Mouse (Mus musculus): ENCODE data around the gene Tmem41a. TPM values are rescaled to one million over a fixed set of nuclear protein-coding genes. Genes with fewer than 3 reads are reported as not detected.
A peak's percentile ranks its signal among the peaks of the same experiment; 100 is the strongest.
"Not testable (repeated sequence)": the region's sequence is repeated elsewhere in the genome, so short reads cannot be mapped to it uniquely, and the experiment has no call there.

Gene Tmem41a
- polyA plus RNA-seq, 1 experiment from 2014 or later: 40.2 TPM

DNA sequence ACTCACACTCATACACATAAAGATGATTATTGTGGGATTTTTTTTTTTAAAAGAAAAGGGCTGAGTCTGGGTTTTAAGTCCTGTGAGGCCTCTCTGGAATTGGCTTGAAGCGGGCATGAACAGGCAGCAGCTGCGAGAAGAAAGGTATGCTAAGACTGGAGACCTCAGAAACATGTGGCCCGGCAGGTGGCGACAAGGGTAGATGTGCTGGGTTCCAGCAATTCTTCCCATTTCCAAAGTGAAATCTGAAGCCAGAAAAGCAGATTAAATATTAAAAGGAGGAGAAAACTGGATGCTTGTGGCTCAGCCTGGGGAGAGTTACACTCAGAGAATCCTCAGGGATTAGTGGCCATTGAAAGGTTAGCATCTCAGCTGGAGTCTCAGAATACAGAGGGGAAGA is 24.1 kb upstream of the Tmem41a start:
- H3K27me3 ChIP-seq: 0 out of 2 replicates have a peak, but pooled peaks cover under 1% of the 10 kb centered on the region
- H3K27ac ChIP-seq: no peak overlapping the region
- no peak overlapping the region for H3K4me3 ChIP-seq
- no peaks in the 10 kb centered on the region for H3K36me3 ChIP-seq
- no peak overlapping the region for H3K9ac ChIP-seq
- no peak for ATAC-seq (ENCODE audit: low FRiP score)
- WGBS: 68% methylated on average over 4 of the region's 4 CpGs
- H3K9me3 ChIP-seq: no peaks in the 10 kb centered on the region
- H3K4me1 ChIP-seq (replicated peaks): peaks cover 7% of the 10 kb centered on the region
- no peak overlapping the region for H3K4me2 ChIP-seq

DNA sequence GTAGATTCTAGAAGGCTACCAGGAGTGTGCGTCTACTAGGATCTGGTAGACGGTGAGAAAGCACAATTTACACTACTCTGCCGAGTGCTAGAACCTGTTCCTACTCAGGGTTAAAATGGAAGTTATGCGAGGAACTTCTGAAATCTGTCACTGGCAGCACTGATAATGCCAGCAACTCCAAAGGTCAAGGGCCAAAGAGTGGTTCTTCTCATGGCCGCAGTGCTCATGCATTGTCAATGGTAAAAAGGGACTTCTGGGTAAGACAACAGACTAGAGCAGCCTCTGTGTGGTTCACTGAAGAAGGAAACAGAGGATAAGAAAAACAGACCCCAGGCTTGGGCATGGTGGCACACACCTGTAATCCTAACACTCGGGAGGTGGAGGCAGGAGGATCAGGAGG is 23.2 kb upstream of the Tmem41a start:
- no peak overlapping the region for H3K4me3 ChIP-seq
- H3K9me3 ChIP-seq: no peaks in the 10 kb centered on the region
- ATAC-seq (ENCODE audit: low FRiP score): no peak
- WGBS: 87% methylated on average over 6 of the region's 6 CpGs
- H3K36me3 ChIP-seq: no peaks in the 10 kb centered on the region
- no peak overlapping the region for H3K27ac ChIP-seq
- H3K9ac ChIP-seq: no peak overlapping the region
- no peaks in the 10 kb centered on the region for H3K27me3 ChIP-seq
- H3K4me2 ChIP-seq: no peak overlapping the region
- H3K4me1 ChIP-seq (replicated peaks): no peaks in the 10 kb centered on the region

DNA sequence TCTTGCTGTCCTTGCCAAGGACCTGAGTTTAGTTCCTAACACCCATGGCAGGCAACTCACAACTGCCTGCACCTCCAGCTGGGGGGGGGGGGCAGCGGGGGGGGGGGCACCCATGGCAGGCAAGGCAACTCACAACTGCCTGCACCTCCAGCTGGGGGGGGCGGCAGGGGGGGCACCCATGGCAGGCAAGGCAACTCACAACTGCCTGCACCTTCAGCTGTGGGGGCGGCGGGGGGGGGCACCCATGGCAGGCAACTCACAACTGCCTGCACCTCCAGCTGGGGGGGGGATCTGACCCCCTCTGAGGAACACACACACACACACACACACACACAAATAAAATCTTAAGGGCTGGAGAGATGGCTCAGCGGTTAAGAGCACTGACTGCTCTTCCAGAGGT is 22.5 kb upstream of the Tmem41a start:
- H3K4me1 ChIP-seq (replicated peaks): no peaks in the 10 kb centered on the region
- no peaks in the 10 kb centered on the region for H3K36me3 ChIP-seq
- H3K9me3 ChIP-seq: no peaks in the 10 kb centered on the region
- no peak overlapping the region for H3K4me3 ChIP-seq
- H3K4me2 ChIP-seq: no peak overlapping the region
- no peak overlapping the region for H3K27ac ChIP-seq
- WGBS: 66% methylated on average over 5 of the region's 5 CpGs
- H3K9ac ChIP-seq: no peak overlapping the region
- no peak for ATAC-seq (ENCODE audit: low FRiP score)
- no peaks in the 10 kb centered on the region for H3K27me3 ChIP-seq

GRCm38 (mm10) chr16:21965576-21965975 is 18.2 kb upstream of the Tmem41a start:
- no peak overlapping the region for H3K4me3 ChIP-seq
- H3K27ac ChIP-seq: no peak overlapping the region
- H3K4me2 ChIP-seq: no peak overlapping the region
- H3K36me3 ChIP-seq: no peaks in the 10 kb centered on the region
- H3K27me3 ChIP-seq: no peaks in the 10 kb centered on the region
- no peak for ATAC-seq (ENCODE audit: low FRiP score)
- no peak overlapping the region for H3K9ac ChIP-seq
- no peaks in the 10 kb centered on the region for H3K9me3 ChIP-seq
- WGBS: 82% methylated on average over 3 of the region's 3 CpGs
- no peaks in the 10 kb centered on the region for H3K4me1 ChIP-seq (replicated peaks)

GRCm38 (mm10) chr16:21955591-21955990 is 8.2 kb upstream of the Tmem41a start:
- no peaks in the 10 kb centered on the region for H3K9me3 ChIP-seq
- ATAC-seq (ENCODE audit: low FRiP score): no peak
- no peak overlapping the region for H3K4me2 ChIP-seq
- no peak overlapping the region for H3K27ac ChIP-seq
- H3K9ac ChIP-seq: no peak overlapping the region
- WGBS: 85% methylated on average over 12 of the region's 12 CpGs
- no peaks in the 10 kb centered on the region for H3K4me1 ChIP-seq (replicated peaks)
- H3K4me3 ChIP-seq: no peak overlapping the region
- no peaks in the 10 kb centered on the region; the same call in 1 of the 2 replicates for H3K27me3 ChIP-seq
- no peaks in the 10 kb centered on the region for H3K36me3 ChIP-seq

- Histone ChIP-seq H3K36me3 (peaks cover 87% of the 10 kb centered on the region), H3K27ac (no peak overlapping the region), H3K9ac (no peak overlapping the region), H3K4me3 (no peak overlapping the region), H3K4me2 (no peak overlapping the region), H3K9me3 (no peaks in the 10 kb centered on the region), H3K4me1 (replicated peaks) (no peaks in the 10 kb centered on the region), H3K27me3 (no peaks in the 10 kb centered on the region)
- 87% methylated on average over 13 of the region's 13 CpGs for WGBS
- no peak for ATAC-seq (ENCODE audit: low FRiP score)
Measured at GRCm38 (mm10) chr16:21928471-21928870, 18.9 kb downstream of the Tmem41a start.

- Histone ChIP-seq H3K36me3 (peaks cover 87% of the 10 kb centered on the region), H3K9ac (no peak overlapping the region), H3K9me3 (no peaks in the 10 kb centered on the region), H3K4me2 (no peak overlapping the region), H3K27ac (no peak overlapping the region), H3K4me1 (replicated peaks) (no peaks in the 10 kb centered on the region), H3K4me3 (no peak overlapping the region), H3K27me3 (no peaks in the 10 kb centered on the region)
- ATAC-seq (ENCODE audit: low FRiP score): no peak
- 76% methylated on average over 7 of the region's 7 CpGs for WGBS
Measured at GRCm38 (mm10) chr16:21916681-21917080, 30.7 kb downstream of the Tmem41a start.

DNA sequence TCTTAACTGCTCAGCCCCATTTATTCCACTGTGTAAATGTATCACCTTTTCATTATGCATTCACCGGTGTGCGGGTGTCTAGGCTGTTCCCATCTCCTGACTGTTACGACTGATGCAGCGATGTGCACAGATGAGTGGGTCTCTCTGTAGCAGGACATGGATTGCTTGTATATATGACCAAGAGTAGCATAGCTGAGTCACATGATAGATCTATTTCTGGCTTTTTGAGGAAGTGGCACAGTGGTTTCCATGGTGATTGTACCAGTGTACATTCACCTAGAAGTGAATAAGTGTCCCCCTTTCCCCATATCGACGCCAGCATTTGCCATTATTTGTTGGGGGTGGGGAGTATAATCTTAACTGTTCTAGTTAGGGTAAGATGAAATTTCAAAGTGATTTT is 34.0 kb downstream of the Tmem41a start:
- 94% methylated on average over 6 of the region's 6 CpGs for WGBS
- no peak for ATAC-seq (ENCODE audit: low FRiP score)
- H3K9ac ChIP-seq: no peak overlapping the region
- no peaks in the 10 kb centered on the region for H3K4me1 ChIP-seq (replicated peaks)
- no peak overlapping the region for H3K27ac ChIP-seq
- no peak overlapping the region for H3K4me3 ChIP-seq
- peaks cover 90% of the 10 kb centered on the region for H3K36me3 ChIP-seq
- no peaks in the 10 kb centered on the region for H3K9me3 ChIP-seq
- H3K27me3 ChIP-seq: no peaks in the 10 kb centered on the region
- H3K4me2 ChIP-seq: no peak overlapping the region

DNA sequence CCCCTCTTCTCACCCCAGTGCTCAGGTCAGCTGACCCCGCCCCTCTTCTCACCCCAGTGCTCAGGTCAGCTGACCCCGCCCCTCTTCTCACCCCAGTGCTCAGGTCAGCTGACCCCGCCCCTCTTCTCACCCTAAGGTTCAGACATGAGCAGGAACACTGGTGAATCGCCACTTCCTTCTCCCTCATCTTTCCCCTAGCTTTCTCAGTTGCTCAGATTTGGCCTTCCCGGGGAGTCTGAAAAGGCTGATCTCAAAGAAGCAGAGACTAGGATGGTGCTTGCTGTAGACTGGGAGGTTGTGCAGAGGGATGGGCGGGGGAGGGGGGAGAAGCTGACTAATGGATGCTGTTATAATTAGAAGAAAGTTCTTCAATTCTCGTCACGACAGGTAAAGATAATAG is 38.4 kb downstream of the Tmem41a start:
- H3K9ac ChIP-seq; H3K27me3 ChIP-seq; H3K4me3 ChIP-seq; H3K27ac ChIP-seq; H3K4me1 ChIP-seq (replicated peaks); H3K9me3 ChIP-seq; ATAC-seq (ENCODE audit: low FRiP score); H3K4me2 ChIP-seq: not testable (repeated sequence)
- 31% methylated on average over 7 of the region's 8 CpGs for WGBS
- peaks cover 90% of the 10 kb centered on the region for H3K36me3 ChIP-seq

- H3K9me3 ChIP-seq: no peaks in the 10 kb centered on the region
- no peaks in the 10 kb centered on the region for H3K27me3 ChIP-seq
- 0 out of 2 replicates have a peak, but pooled peaks have one; percentile 21 for ATAC-seq (ENCODE audit: low FRiP score)
- no peak overlapping the region for H3K4me3 ChIP-seq
- peaks cover 76% of the 10 kb centered on the region for H3K36me3 ChIP-seq
- H3K4me1 ChIP-seq (replicated peaks): no peaks in the 10 kb centered on the region
- H3K27ac ChIP-seq: no peak overlapping the region
- no peak overlapping the region for H3K9ac ChIP-seq
- 92% methylated on average over 6 of the region's 6 CpGs for WGBS
- no peak overlapping the region for H3K4me2 ChIP-seq
Measured at GRCm38 (mm10) chr16:21906902-21907301, 40.5 kb downstream of the Tmem41a start.

DNA sequence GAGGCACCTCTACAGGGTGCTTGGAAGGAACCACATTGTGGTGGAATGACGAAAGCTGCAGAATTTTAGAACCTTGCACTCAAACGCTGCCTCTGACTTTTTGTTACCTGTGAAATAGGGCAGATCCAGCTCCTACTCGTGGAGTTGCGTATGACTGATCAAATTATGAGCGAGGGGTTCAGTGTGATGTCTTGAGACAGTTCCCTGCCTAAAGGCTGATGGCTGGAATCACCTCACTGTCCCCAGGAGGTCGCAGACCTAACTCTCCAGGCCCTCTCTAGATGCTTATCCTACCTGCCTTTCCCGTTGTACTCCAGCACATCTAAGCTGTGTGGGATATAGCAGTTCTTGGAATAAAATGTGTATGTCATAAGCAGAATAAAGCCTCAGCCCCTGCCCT is 41.4 kb downstream of the Tmem41a start:
- Histone ChIP-seq H3K4me1 (replicated peaks) (no peaks in the 10 kb centered on the region), H3K9me3 (no peaks in the 10 kb centered on the region), H3K4me2 (no peak overlapping the region), H3K9ac (no peak overlapping the region), H3K36me3 (peaks cover 68% of the 10 kb centered on the region), H3K4me3 (no peak overlapping the region), H3K27me3 (no peaks in the 10 kb centered on the region), H3K27ac (no peak overlapping the region)
- no peak for ATAC-seq (ENCODE audit: low FRiP score)
- WGBS: 91% methylated on average over 7 of the region's 7 CpGs

DNA sequence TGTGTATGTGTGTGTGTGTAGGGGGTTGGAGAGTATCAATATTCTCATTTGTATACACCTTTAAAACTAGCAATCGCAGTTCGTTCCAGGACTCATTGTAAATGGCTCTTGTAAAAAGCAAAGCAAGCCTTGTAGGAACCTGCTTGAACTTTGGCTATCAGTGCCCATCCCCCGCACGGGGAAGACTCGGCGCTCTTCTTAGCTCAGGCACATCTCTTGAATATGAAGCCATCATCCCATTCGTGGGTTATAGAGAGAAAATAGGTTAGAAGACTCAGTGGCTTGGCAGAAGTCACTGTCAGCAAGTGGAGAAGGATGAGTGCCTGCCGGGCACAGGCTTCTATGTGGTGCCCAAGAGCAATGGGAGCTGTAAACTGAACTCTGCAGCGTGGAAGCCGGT is 42.7 kb downstream of the Tmem41a start:
- WGBS: 89% methylated on average over 10 of the region's 10 CpGs

GRCm38 (mm10) chr16:21901286-21901685 is 46.1 kb downstream of the Tmem41a start:
- Histone ChIP-seq H3K27ac (no peak overlapping the region), H3K4me2 (no peak overlapping the region), H3K27me3 (no peaks in the 10 kb centered on the region), H3K36me3 (peaks cover 40% of the 10 kb centered on the region), H3K4me1 (replicated peaks) (no peaks in the 10 kb centered on the region), H3K4me3 (no peak overlapping the region), H3K9me3 (no peaks in the 10 kb centered on the region), H3K9ac (no peak overlapping the region)
- 84% methylated on average over 5 of the region's 5 CpGs for WGBS
- no peak for ATAC-seq (ENCODE audit: low FRiP score)

More for the DNA sequence above, 42.7 kb downstream of the Tmem41a start:
- Histone ChIP-seq H3K9me3 (no peaks in the 10 kb centered on the region), H3K27ac (no peak overlapping the region), H3K4me1 (replicated peaks) (no peaks in the 10 kb centered on the region), H3K4me3 (no peak overlapping the region), H3K36me3 (peaks cover 57% of the 10 kb centered on the region), H3K27me3 (no peaks in the 10 kb centered on the region), H3K4me2 (no peak overlapping the region), H3K9ac (no peak overlapping the region)
- ATAC-seq (ENCODE audit: low FRiP score): no peak

Measured in hindbrain, embryonic 13.5 days (tissue).